Mouse (Mus musculus) lung, postnatal 0 days (tissue): Measurements from ENCODE around the gene Zfp691.
A peak's percentile ranks its signal among the peaks of the same experiment; 100 is the strongest.

ENCODE experiments used
- CTCF ChIP-seq: IDR thresholded peaks from 2 replicates; pipeline ENCODE4 v1.5.1; 2016; ENCODE audit warnings: antibody characterized with exemption, mild to moderate bottlenecking
- EP300 ChIP-seq: IDR thresholded peaks from 2 replicates; pipeline ENCODE4 v1.6.1; 2016; ENCODE audit warnings: antibody characterized with exemption, mild to moderate bottlenecking, control low read depth

GRCm38 (mm10) chr4:119157186-119157585 lies 16.8 kb downstream of the Zfp691 start:
- peak; percentile 71 for TF ChIP-seq CTCF
- TF ChIP-seq EP300 = no peak
